Mouse (Mus musculus) B cell, adult 2 months (primary cell): ENCODE results near the gene Ubxn4.

ENCODE experiments used
- DNase-seq, 2 experiments: peaks; one replicate each; pipeline ENCODE4 v3.0.0; 2022

The Ubxn4 gene

DNA sequence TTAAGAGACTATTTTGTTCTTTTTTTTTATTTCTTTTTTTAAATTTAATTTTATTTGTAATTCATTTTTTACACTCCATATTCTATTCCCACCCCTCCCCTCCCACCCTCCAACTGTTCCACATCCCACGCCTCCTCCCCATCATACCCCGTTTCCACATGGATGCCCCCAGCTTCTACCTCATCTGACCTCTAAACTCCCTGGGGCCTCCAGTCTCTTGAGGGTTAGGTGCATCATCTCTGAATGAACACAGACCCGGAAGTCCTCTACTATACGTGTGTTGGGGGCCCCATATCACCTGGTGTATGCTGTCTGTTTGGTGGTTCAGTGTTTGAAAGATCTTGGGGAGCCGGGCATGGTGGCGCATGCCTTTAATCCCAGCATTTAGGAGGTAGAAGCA is 75.5 kb downstream of the Ubxn4 start:
- peak; percentile 42 to 63 for DNase-seq

- DNase-seq: no peak
Measured at GRCm38 (mm10) chr1:128323026-128323643, 79.4 kb downstream of the Ubxn4 start.

GRCm38 (mm10) chr1:128324776-128325175 is 81.0 kb downstream of the Ubxn4 start:
- no peak for DNase-seq

DNA sequence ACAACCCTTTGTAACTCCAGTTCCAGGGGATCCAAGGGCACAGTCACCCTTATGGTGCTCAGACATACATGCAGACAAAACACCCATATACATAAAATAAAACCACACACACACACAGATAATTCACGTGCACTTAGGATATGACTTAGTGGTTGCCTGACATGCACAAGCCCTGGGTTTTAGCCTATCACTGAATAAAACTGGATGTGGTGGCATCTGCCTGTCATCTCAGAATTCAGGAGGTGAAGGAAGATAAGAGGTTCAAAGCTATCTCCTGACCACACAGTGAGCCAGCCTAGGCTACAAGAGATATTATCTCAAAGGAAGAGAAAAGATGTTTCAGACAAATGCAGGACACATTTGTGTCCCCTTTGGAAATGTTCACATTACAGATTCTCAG is 83.4 kb downstream of the Ubxn4 start:
- DNase-seq: no peak

GRCm38 (mm10) chr1:128328218-128328617 is 84.5 kb downstream of the Ubxn4 start, which contains the start of gene Lct:
Gene Lct (minus strand): TSS chr1:128328318.
- no peak for DNase-seq
